Mouse (Mus musculus): ENCODE data around the gene Adamts13.

DNA sequence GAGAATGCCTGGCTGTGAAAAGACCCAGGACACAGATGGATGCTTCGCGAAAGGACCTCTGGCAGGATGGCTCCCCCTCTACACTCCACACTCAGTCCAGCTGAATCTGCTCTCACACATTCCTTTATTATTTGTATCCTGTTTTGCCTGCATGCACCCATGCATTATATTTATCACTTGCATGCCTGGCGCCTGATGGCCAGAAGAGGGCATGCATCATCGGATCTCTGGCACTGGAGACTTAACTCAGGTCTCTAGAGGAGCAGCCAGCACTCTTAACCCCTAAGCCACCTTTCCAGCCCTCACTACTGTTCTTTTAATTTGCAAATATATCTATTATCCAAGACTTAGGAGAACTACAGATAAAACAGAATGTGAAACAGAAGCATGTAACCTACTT lies 12.5 kb upstream of the Adamts13 start:
- TF ChIP-seq MAFK (IDR thresholded peaks at IDR 0.05; ENCODE audit: insufficient read depth, low read depth, low read length), result no peak
- no peak for TF ChIP-seq CHD2 (IDR thresholded peaks at IDR 0.05; ENCODE audit: low read depth, low read length)

All from ES-E14 (cell line).